Mouse (Mus musculus) heart, postnatal 0 days (tissue): ENCODE measurements around the gene St6galnac1.

Source experiments
- CTCF ChIP-seq: IDR thresholded peaks from 2 replicates; pipeline ENCODE4 v1.5.1; 2016; ENCODE audit warnings: antibody characterized with exemption, control low read depth, low read depth
- EP300 ChIP-seq: IDR thresholded peaks from 2 replicates; pipeline ENCODE4 v1.6.1; 2016; ENCODE audit warnings: antibody characterized with exemption, low read depth

- peak; percentile 36 for TF ChIP-seq CTCF
- no peak for TF ChIP-seq EP300
These were observed 36.9 kb downstream of the St6galnac1 start for GRCm38 (mm10) chr11:116738411-116738810.
